Mouse (Mus musculus) midbrain, embryonic 10.5 days (tissue): ENCODE measurements around the gene Suv39h2. TPM values are rescaled to one million over a fixed set of nuclear protein-coding genes. Genes with fewer than 3 reads are reported as not detected.

Experiments used
- DNase-seq: peaks from one replicate; pipeline ENCODE4 v3.0.0-alpha.2; 2017; ENCODE audit warnings: low spot score
- H3K27ac ChIP-seq: fragments of 300-500 bp; sonication (generic); replicated peaks from 2 replicates; pipeline ENCODE4 v1.5.1; 2016; ENCODE audit warnings: mild to moderate bottlenecking
- H3K27me3 ChIP-seq: fragments of 300-500 bp; sonication (generic); 2 replicates; pipeline ENCODE4 v1.6.1; 2016; ENCODE audit warnings: low read depth, mild to moderate bottlenecking; ENCODE audit not compliant: poor library complexity, severe bottlenecking
- H3K36me3 ChIP-seq: fragments of 300-500 bp; sonication (generic); 2 replicates; pipeline ENCODE4 v1.6.1; 2016; ENCODE audit warnings: mild to moderate bottlenecking, moderate library complexity
- H3K4me1 ChIP-seq: fragments of 300-500 bp; sonication (generic); 2 replicates; pipeline ENCODE4 v1.6.1; 2016
- H3K4me3 ChIP-seq: fragments of 300-500 bp; sonication (generic); 2 replicates; pipeline ENCODE4 v1.5.1; 2016; ENCODE audit warnings: mild to moderate bottlenecking, moderate library complexity
- H3K9me3 ChIP-seq: fragments of 300-500 bp; sonication (generic); replicated peaks from 2 replicates; pipeline ENCODE4 v1.6.1; 2016; ENCODE audit warnings: mild to moderate bottlenecking
- WGBS: fragments of 180-500 bp; shearing (Covaris S2); methylation state at CpG from one replicate; pipeline ENCODE4 v1.1.7; 2016; 5-methylcytosine and 5-hydroxymethylcytosine counted together
- polyA plus RNA-seq: library from polyadenylated mRNA; unstranded; fragments of >200 nt; fragmentation: Nextera tagmentation; extraction: Ambion mirVana; gene quantifications from 2 replicates; pipeline ENCODE4 v1.2.1, GENCODE M21; 2016

Suv39h2 gene
- polyA plus RNA-seq, 1 experiment from 2014 or later, result 40.5 TPM

GRCm38 (mm10) chr2:3456590-3456989 is 18.2 kb downstream of the Suv39h2 start:
- Histone ChIP-seq H3K36me3 (peaks cover 98% of the 10 kb centered on the region), H3K4me1 (no peaks in the 10 kb centered on the region), H3K27me3 (no peaks in the 10 kb centered on the region), H3K4me3 (no peak overlapping the region), H3K9me3 (no peaks in the 10 kb centered on the region), H3K27ac (no peak overlapping the region)
- no peak for DNase-seq
- 91% methylated on average over 4 of the region's 4 CpGs for WGBS

GRCm38 (mm10) chr2:3453096-3453495 is 21.7 kb downstream of the Suv39h2 start:
- no peak for DNase-seq
- H3K36me3 ChIP-seq, result peaks cover 79% of the 10 kb centered on the region
- H3K4me3 ChIP-seq, result no peak overlapping the region
- no peak overlapping the region for H3K27ac ChIP-seq
- no peaks in the 10 kb centered on the region for H3K27me3 ChIP-seq
- 90% methylated on average over 3 of the region's 3 CpGs for WGBS
- no peaks in the 10 kb centered on the region; the same call in 1 of the 2 replicates for H3K4me1 ChIP-seq
- H3K9me3 ChIP-seq, result no peaks in the 10 kb centered on the region

GRCm38 (mm10) chr2:3449431-3449830 is 25.4 kb downstream of the Suv39h2 start:
- Histone ChIP-seq H3K36me3 (peaks cover 52% of the 10 kb centered on the region), H3K4me3 (no peak overlapping the region), H3K27ac (no peak overlapping the region), H3K27me3 (no peaks in the 10 kb centered on the region), H3K4me1 (no peaks in the 10 kb centered on the region; the same call in 1 of the 2 replicates), H3K9me3 (no peaks in the 10 kb centered on the region)
- WGBS, result 89% methylated on average over 2 of the region's 2 CpGs
- no peak for DNase-seq

GRCm38 (mm10) chr2:3445984-3446383 is 28.8 kb downstream of the Suv39h2 start:
- Histone ChIP-seq H3K4me3 (no peak overlapping the region), H3K27ac (no peak overlapping the region), H3K36me3 (peaks cover 43% of the 10 kb centered on the region), H3K27me3 (no peaks in the 10 kb centered on the region), H3K4me1 (no peaks in the 10 kb centered on the region; the same call in 1 of the 2 replicates), H3K9me3 (no peaks in the 10 kb centered on the region)
- WGBS, result 80% methylated on average over 4 of the region's 4 CpGs
- DNase-seq, result no peak

GRCm38 (mm10) chr2:3444206-3444605 is 30.6 kb downstream of the Suv39h2 start:
- Histone ChIP-seq H3K4me3 (no peak overlapping the region), H3K4me1 (no peaks in the 10 kb centered on the region), H3K27ac (no peak overlapping the region), H3K36me3 (peaks cover 33% of the 10 kb centered on the region), H3K9me3 (no peaks in the 10 kb centered on the region), H3K27me3 (no peaks in the 10 kb centered on the region)
- 90% methylated on average over 7 of the region's 7 CpGs for WGBS
- no peak for DNase-seq

GRCm38 (mm10) chr2:3437956-3438355 is 36.9 kb downstream of the Suv39h2 start:
- no peak for DNase-seq
- WGBS, result 29% methylated on average over 7 of the region's 7 CpGs
- H3K36me3 ChIP-seq, result peaks cover 22% of the 10 kb centered on the region

GRCm38 (mm10) chr2:3435369-3436061 is 39.3 kb downstream of the Suv39h2 start:
- Histone ChIP-seq H3K27ac (no peak overlapping the region), H3K36me3 (peaks cover 7% of the 10 kb centered on the region), H3K4me3 (no peak overlapping the region), H3K4me1 (no peaks in the 10 kb centered on the region), H3K9me3 (no peaks in the 10 kb centered on the region), H3K27me3 (no peaks in the 10 kb centered on the region)
- WGBS, result 85% methylated on average over 6 of the region's 6 CpGs
- DNase-seq, result no peak

More at GRCm38 (mm10) chr2:3437956-3438355, 36.9 kb downstream of the Suv39h2 start:
- no peak overlapping the region for H3K4me3 ChIP-seq
- no peaks in the 10 kb centered on the region for H3K4me1 ChIP-seq
- H3K27me3 ChIP-seq, result no peaks in the 10 kb centered on the region
- H3K9me3 ChIP-seq, result no peaks in the 10 kb centered on the region
- H3K27ac ChIP-seq, result no peak overlapping the region

GRCm38 (mm10) chr2:3430956-3431355 is 43.9 kb downstream of the Suv39h2 start:
- Histone ChIP-seq H3K4me1 (no peaks in the 10 kb centered on the region), H3K36me3 (peaks cover 5% of the 10 kb centered on the region; the same call in 1 of the 2 replicates), H3K27me3 (no peaks in the 10 kb centered on the region), H3K9me3 (no peaks in the 10 kb centered on the region), H3K4me3 (no peak overlapping the region), H3K27ac (no peak overlapping the region)
- no peak for DNase-seq
- WGBS, result 93% methylated on average over 9 of the region's 9 CpGs

- Histone ChIP-seq H3K4me1 (peaks cover 29% of the 10 kb centered on the region), H3K9me3 (no peaks in the 10 kb centered on the region), H3K27me3 (no peaks in the 10 kb centered on the region), H3K4me3 (peak overlapping the region; percentile 79), H3K36me3 (peaks cover under 1% of the 10 kb centered on the region; the same call in 1 of the 2 replicates), H3K27ac (peak overlapping the region; percentile 68)
- WGBS, result 20% methylated on average over 9 of the region's 10 CpGs
- no peak for DNase-seq
Observed at GRCm38 (mm10) chr2:3424579-3424910, 50.3 kb downstream of the Suv39h2 start.

GRCm38 (mm10) chr2:3423841-3424578 is 50.8 kb downstream of the Suv39h2 start, which contains the start of gene Dclre1c:
TSS of gene Dclre1c (plus strand) at chr2:3424131.
- Histone ChIP-seq H3K4me1 (peaks cover 32% of the 10 kb centered on the region), H3K4me3 (peak within 1 kb of the TSS; percentile 79), H3K9me3 (no peaks in the 10 kb centered on the region), H3K36me3 (no peaks in the 10 kb centered on the region), H3K27ac (peak within 1 kb of the TSS; percentile 68), H3K27me3 (no peaks in the 10 kb centered on the region)
- 1% methylated on average over 29 of the region's 29 CpGs for WGBS
- DNase-seq, result peak; percentile 91

- H3K4me1 ChIP-seq, result peaks cover 38% of the 10 kb centered on the region
- H3K36me3 ChIP-seq, result no peaks in the 10 kb centered on the region
- H3K27ac ChIP-seq, result no peak within 1 kb of the TSS
- 74% methylated on average over 3 of the region's 3 CpGs for WGBS
- DNase-seq, result no peak
- peak within 1 kb of the TSS; percentile 79; the same call in 1 of the 2 replicates for H3K4me3 ChIP-seq
- H3K9me3 ChIP-seq, result no peaks in the 10 kb centered on the region
- peaks cover 10% of the 10 kb centered on the region for H3K27me3 ChIP-seq
Observed at GRCm38 (mm10) chr2:3422548-3422947, 52.3 kb downstream of the Suv39h2 start, which contains the start of gene Meig1. TSS of gene Meig1 (minus strand) at chr2:3422648.

GRCm38 (mm10) chr2:3420157-3420556 is 54.7 kb downstream of the Suv39h2 start:
- Histone ChIP-seq H3K27me3 (peaks cover 31% of the 10 kb centered on the region), H3K27ac (no peak overlapping the region; the same call in 1 of the 2 replicates), H3K36me3 (no peaks in the 10 kb centered on the region), H3K9me3 (no peaks in the 10 kb centered on the region), H3K4me1 (peaks cover 38% of the 10 kb centered on the region), H3K4me3 (no peak overlapping the region)
- peak; percentile 17 for DNase-seq
- WGBS, result 51% methylated on average over 4 of the region's 4 CpGs
